Comparison of ENCODE assay signal across 13 mouse cellular contexts in genomic region chr1:156864240-156864639, GRCm38 (mm10). TPM values are rescaled to one million over a fixed set of nuclear protein-coding genes. Genes with fewer than 3 reads are reported as not detected.
A peak's percentile ranks its signal among the peaks of the same experiment; 100 is the strongest.
DNase-seq lines count a peak whose midpoint lies in the region; ATAC-seq lines count a peak whose summit lies in the region.
"Had no signal": no experiment of that assay in that cellular context is flagged by ENCODE, and none has a peak within 500 bp of the region (broad histone marks: within the 10 kb centered on the region; RNA-seq: fewer than 3 reads in every experiment).

No protein-coding gene starts in this region.

- no peak overlapping the region for H3K4me3 ChIP-seq in kidney, embryonic 16.5 days (ENCODE audit: low read length)
- no peak overlapping the region for H3K4me3 ChIP-seq in hindbrain, embryonic 14.5 days (replicated peaks; ENCODE audit: low read length)
- no peak overlapping the region for H3K4me3 ChIP-seq in stomach, embryonic 15.5 days (replicated peaks)
- H3K4me3 ChIP-seq: neural tube, embryonic 12.5 days had no signal

- no peaks in the 10 kb centered on the region for H3K9me3 ChIP-seq in kidney, embryonic 16.5 days (ENCODE audit: low read length)
- no peaks in the 10 kb centered on the region for H3K9me3 ChIP-seq in hindbrain, embryonic 14.5 days (ENCODE audit: control insufficient read depth, low read length)
- no peaks in the 10 kb centered on the region for H3K9me3 ChIP-seq in stomach, embryonic 15.5 days
- H3K9me3 ChIP-seq: neural tube, embryonic 12.5 days had no signal

- no peak overlapping the region for H3K9ac ChIP-seq in kidney, embryonic 16.5 days (replicated peaks; ENCODE audit: low read length)
- no peak overlapping the region for H3K9ac ChIP-seq in hindbrain, embryonic 14.5 days
- H3K9ac ChIP-seq in stomach, embryonic 15.5 days = no peak overlapping the region
- H3K9ac ChIP-seq: neural tube, embryonic 12.5 days had no signal

- H3K36me3 ChIP-seq in kidney, embryonic 16.5 days (ENCODE audit: insufficient read depth, low read length) = no peaks in the 10 kb centered on the region
- H3K36me3 ChIP-seq in hindbrain, embryonic 14.5 days (replicated peaks; ENCODE audit: control insufficient read depth, insufficient read depth) = peaks cover 14% of the 10 kb centered on the region
- H3K36me3 ChIP-seq in stomach, embryonic 15.5 days = no peaks in the 10 kb centered on the region
- H3K36me3 ChIP-seq: neural tube, embryonic 12.5 days had no signal

- H3K4me1 ChIP-seq in kidney, embryonic 16.5 days (ENCODE audit: insufficient read depth, low read length) = peaks cover 14% of the 10 kb centered on the region; the same call in 1 of the 2 replicates
- H3K4me1 ChIP-seq in hindbrain, embryonic 14.5 days (replicated peaks; ENCODE audit: control insufficient read depth, insufficient read depth, low read length) = peaks cover 16% of the 10 kb centered on the region; the same call in 1 of the 2 replicates
- peaks cover 3% of the 10 kb centered on the region; the same call in 1 of the 2 replicates for H3K4me1 ChIP-seq in stomach, embryonic 15.5 days

- H3K4me2 ChIP-seq in kidney, embryonic 16.5 days (replicated peaks; ENCODE audit: low read depth, low read length) = no peak overlapping the region
- no peak overlapping the region; the same call in 1 of the 2 replicates for H3K4me2 ChIP-seq in hindbrain, embryonic 14.5 days (replicated peaks)
- H3K4me2 ChIP-seq in stomach, embryonic 15.5 days = no peak overlapping the region
- H3K4me2 ChIP-seq: neural tube, embryonic 12.5 days had no signal

- DNase-seq in kidney, postnatal 36 days = no peak
- DNase-seq in right cerebral cortex, adult 18-20 months = peak; percentile 47
- no peak for DNase-seq in right cerebral cortex, postnatal 25 days
- peak; percentile 48 for DNase-seq in hindbrain, embryonic 14.5 days (ENCODE audit: low spot score)
- DNase-seq: adrenal gland, postnatal 36 days; cerebellum, postnatal 36 days; layer of hippocampus, adult 9-11 months; lung, postnatal 10 days had no signal

- 55% methylated on average over 3 of the region's 3 CpGs for WGBS in kidney, embryonic 16.5 days
- 37% methylated on average over 3 of the region's 3 CpGs for WGBS in hindbrain, embryonic 14.5 days
- WGBS in stomach, embryonic 15.5 days = 37% methylated on average over 3 of the region's 3 CpGs

- 0 out of 2 replicates have a peak overlapping the region, but pooled peaks have one; percentile 13 for H3K27ac ChIP-seq in kidney, embryonic 16.5 days (ENCODE audit: low read length)
- peak overlapping the region; percentile 14 for H3K27ac ChIP-seq in hindbrain, embryonic 14.5 days
- peak overlapping the region; percentile 49 for H3K27ac ChIP-seq in stomach, embryonic 15.5 days
- H3K27ac ChIP-seq: neural tube, embryonic 12.5 days had no signal

- 0 out of 2 replicates have a peak, but pooled peaks have one; percentile 42 for ATAC-seq in kidney, embryonic 16.5 days (ENCODE audit: low FRiP score, low TSS enrichment)
- no peak for ATAC-seq in hindbrain, embryonic 14.5 days (ENCODE audit: low FRiP score)
- ATAC-seq in stomach, embryonic 15.5 days (ENCODE audit: insufficient read depth, low FRiP score, low read depth) = no peak
- no peak for ATAC-seq in megakaryocyte-erythroid progenitor cell, adult 5-6 weeks (replicated peaks; ENCODE audit: low FRiP score, low TSS enrichment, poor library complexity, severe bottlenecking)
- ATAC-seq in activated CD4-positive, CD25-positive, alpha-beta regulatory T cell, adult 4 months = no peak

- no peaks in the 10 kb centered on the region for H3K27me3 ChIP-seq in kidney, embryonic 16.5 days (ENCODE audit: insufficient read depth, low read length)
- H3K27me3 ChIP-seq in hindbrain, embryonic 14.5 days (ENCODE audit: control insufficient read depth, insufficient read depth, low read length) = no peaks in the 10 kb centered on the region
- H3K27me3 ChIP-seq in stomach, embryonic 15.5 days (replicated peaks) = no peaks in the 10 kb centered on the region
- H3K27me3 ChIP-seq: neural tube, embryonic 12.5 days had no signal

RNA-seq across cellular contexts. Expression of gene Angptl1, which starts 25.9 kb away (rescaled TPM):
- polyA plus RNA-seq in kidney, embryonic 16.5 days (2015; fragmentation: Nextera tagmentation; extraction: Ambion mirVana) = 0.99 and 2.1 TPM in 2 replicates
- polyA plus RNA-seq in hindbrain, embryonic 14.5 days (2014; fragmentation: Nextera tagmentation; extraction: Ambion mirVana) = 2.2 and 3.6 TPM in 2 replicates
- 17.1 and 17.8 TPM in 2 replicates for polyA plus RNA-seq in stomach, embryonic 15.5 days (2015; fragmentation: Nextera tagmentation; extraction: Ambion mirVana)
- total RNA-seq in megakaryocyte-erythroid progenitor cell, adult 5-6 weeks (2014; fragmentation: Nextera tagmentation) = not detected in 2 replicates
- not detected in 2 replicates for total RNA-seq in megakaryocyte-erythroid progenitor cell, adult 5-6 weeks (2017)
- under 1 TPM; 0.74 to 0.83 TPM for polyA plus RNA-seq in activated CD4-positive, CD25-positive, alpha-beta regulatory T cell, adult 4 months (2017; shearing (Covaris generic))

Comparison
In these comparisons a context has a peak if more than half of its experiments do, and no peak if none do; other contexts are left out.
1. DNase-seq: peak in right cerebral cortex, adult 18-20 months (single experiment) and hindbrain, embryonic 14.5 days (single experiment); none in kidney, postnatal 36 days (0 of 2) and right cerebral cortex, postnatal 25 days (single experiment).
2. Peak in every context shown above with its lines, with median percentiles within 50 percentile points of each other: H3K27ac ChIP-seq.